Mouse (Mus musculus) adrenal gland, postnatal 14 days (tissue): ENCODE measurements around the gene Ddx42. TPM values are rescaled to one million over a fixed set of nuclear protein-coding genes. Genes with fewer than 3 reads are reported as not detected.
A peak's percentile ranks its signal among the peaks of the same experiment; 100 is the strongest.
"Not testable (repeated sequence)": the region's sequence is repeated elsewhere in the genome, so short reads cannot be mapped to it uniquely, and the experiment has no call there.

Experiments used
- DNase-seq: peaks from one replicate; pipeline ENCODE4 v3.0.0; 2021; ENCODE audit warnings: mixed read lengths
- total RNA-seq: library from RNA; stranded (reverse); gene quantifications from 2 replicates; pipeline ENCODE4 v1.2.3, GENCODE M21; 2021

The Ddx42 gene
- total RNA-seq, 1 experiment from 2014 or later, result 51.5 TPM

DNA sequence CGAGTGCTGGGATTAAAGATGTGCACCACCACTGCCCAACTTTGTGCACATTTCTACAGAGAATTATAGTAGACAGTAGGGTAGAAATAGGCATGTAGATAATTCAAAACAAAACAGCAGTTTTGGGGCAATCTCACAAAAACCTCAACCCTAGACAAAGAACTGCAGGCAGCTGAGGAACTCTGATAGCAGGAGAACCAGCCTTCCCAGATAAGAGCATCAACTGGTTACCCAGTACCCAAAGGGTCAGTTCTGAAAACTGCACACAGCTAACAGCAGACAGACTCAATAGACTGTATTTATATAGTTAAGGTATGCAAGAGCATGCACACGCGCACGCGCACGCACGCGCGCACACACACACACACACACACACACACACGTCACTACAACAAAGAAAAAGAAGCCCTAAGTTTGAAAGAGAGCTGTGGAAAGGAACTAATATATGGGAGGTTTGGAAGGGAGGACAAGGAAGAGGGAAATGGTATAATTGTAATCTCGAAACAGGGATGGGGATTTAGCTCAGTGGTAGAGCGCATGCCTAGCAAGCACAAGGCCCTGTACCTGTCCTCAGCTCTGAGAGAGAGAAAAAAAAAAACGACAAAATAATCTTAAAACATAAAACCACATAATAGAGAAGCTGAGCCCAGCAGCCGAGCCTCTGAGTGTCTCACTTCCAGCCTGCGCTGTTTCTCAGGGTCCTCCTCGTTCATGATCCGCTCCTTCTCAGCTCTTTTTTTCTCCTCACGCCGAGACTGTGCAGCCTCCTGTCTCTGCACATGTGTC is 15.2 kb upstream of the Ddx42 start:
- DNase-seq, result no peak

- no peak for DNase-seq
These were observed 14.6 kb upstream of the Ddx42 start, which contains the start of gene Strada for GRCm38 (mm10) chr11:106202123-106202465. Gene Strada (minus strand): TSS chr11:106202168.

DNA sequence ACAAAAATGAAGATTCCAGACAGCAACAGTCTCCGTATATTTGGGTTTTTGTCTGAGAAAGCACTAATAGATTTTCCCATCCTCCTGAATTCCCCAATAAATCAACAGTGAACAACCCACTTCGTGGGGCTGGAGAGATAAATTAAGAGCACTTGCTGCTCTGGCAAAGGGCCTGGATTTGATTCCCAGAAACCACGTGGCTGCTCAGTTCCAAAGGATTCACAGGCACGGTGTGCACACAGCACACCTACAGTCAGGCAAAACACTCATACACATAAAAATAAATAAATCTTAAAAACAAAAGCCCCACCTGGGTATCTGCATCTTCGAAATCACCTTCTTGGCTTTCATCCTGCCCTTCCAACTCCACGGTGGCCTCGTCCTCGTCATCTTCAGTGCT is 4.0 kb upstream of the Ddx42 start:
- DNase-seq, result no peak

DNA sequence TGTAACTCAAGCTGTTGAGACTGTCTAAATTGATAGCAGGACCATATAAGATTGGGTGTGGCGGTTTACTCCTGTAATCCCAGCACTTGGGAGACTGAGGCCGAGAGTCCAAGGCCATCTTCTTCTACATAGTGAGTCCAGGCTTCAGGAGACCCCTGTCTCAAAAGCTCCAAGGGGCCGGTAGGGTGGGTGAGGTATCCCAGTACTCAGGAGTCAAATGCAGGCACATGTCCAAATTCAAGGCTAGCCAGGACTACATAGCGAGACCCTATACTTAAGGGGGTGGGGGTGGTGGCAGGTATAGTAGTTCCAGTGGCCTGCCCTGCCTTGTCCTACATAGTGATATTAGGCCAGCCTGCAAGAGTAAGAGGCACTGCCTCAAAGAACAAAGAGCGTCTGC is 1.9 kb upstream of the Ddx42 start:
- no peak for DNase-seq

DNA sequence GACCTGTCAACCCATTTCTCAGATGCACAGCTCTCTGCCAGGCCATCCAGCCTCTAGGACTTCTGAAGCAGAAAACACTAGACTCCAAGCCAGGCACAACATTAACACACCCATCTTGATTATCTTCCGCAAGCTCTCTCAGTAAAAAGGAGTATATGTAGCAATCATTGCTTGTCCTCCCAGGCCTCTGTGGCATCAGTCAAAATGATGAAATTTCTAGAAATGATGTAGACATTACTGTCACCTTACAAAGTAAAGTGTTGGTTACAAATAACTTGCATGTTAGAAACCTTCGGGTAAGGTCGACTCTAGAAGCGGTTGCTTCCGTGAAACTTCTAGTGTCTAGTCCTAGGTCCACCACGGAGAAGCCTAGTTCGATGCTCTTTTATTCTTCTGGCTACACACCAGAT is 1.3 kb upstream of the Ddx42 start:
- DNase-seq, result no peak

- DNase-seq, result peak; percentile 97
These were observed 598 bp upstream of the Ddx42 start, which contains the start of gene Ccdc47 for GRCm38 (mm10) chr11:106215927-106216729. Gene Ccdc47 (minus strand): TSS chr11:106216344.

- DNase-seq, result no peak
These were observed 3.9 kb downstream of the Ddx42 start for GRCm38 (mm10) chr11:106220603-106221002.

GRCm38 (mm10) chr11:106233978-106234377 is 17.3 kb downstream of the Ddx42 start:
- not testable (repeated sequence) for DNase-seq

DNA sequence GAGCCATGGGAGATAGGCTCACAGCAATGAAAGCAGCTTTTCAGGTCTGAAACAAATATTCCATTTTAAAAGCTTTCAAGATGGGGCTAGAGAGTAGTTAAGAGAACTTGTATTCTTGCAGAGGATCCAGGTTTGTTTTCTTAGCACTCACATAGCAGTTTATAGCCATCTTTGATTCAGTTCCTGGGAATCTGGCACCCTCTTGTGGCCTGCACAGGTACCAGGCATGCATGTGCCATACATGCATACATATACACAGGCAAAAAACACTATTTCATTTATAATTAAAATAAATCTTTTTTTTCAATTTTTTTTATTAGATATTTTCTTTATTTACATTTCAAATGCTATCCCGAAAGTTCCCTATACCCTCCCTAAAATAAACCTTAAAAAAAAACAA is 30.1 kb downstream of the Ddx42 start:
- no peak for DNase-seq

- no peak for DNase-seq
These were observed 32.6 kb downstream of the Ddx42 start for GRCm38 (mm10) chr11:106249326-106249725.

- DNase-seq, result no peak
These were observed 38.0 kb downstream of the Ddx42 start for GRCm38 (mm10) chr11:106254767-106255166.

DNA sequence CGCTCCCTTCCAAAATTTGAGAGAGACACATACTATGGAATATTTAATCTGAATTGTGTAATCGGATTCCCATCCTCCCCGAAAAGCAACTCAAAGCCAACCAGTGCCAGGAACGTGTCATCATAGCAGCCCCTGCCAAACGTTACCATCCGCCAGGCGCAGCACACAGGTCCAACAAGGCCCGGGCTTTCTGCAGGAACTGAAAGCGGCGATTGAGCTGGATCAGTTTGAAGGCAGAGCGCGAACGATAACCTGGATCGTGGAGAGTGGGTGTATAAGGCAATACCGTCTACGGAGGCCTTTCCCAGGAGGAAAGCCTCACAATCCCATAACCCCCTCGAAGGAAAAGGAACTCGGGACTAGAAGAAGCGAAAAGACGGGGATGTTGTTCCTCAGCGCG is 38.4 kb downstream of the Ddx42 start:
- peak; percentile 73 for DNase-seq

DNA sequence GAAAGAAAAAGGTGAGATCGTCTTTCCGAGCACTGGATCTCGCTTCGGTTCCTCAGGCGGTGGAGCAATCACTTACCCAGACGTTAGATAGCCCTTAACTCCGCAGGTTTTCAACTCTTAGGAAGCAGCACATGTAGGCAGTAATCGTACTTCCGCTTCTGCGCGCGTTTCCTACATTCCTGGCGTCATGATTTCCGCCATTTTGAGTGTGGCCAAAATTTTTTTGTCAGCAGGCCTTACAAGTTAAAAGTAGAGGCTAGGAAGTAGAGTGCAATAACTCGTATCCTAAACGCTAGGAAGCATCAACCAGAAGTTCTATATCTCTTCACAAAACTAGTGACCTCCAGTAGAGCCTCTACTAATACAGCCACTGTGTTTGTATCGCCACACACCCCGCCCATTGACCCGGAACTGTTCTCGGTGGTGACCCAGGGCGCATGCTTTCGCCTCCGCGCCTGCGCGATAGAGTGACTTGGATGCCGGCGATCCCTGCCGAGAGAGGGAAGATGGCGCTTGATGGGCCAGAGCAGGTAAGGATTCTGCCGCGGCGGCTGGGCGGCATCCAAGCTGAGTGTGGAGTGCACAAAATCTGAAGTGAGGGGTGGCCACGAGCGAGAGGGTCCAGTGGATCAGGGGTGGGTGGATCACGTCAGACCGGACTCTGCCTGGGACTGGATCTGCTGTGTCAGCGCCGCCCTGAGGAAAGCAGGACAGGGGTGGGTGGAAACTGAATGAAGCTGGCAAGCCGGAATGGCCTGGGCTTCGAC is 39.1 kb downstream of the Ddx42 start, which contains the start of the genes Ftsj3 and Psmc5:
TSS of gene Ftsj3 (minus strand) at position 395 of the 767 bp plus-strand sequence.
TSS of gene Psmc5 (plus strand) at position 470 of the 767 bp plus-strand sequence.
- DNase-seq, result peak; percentile 99

- peak; percentile 52 for DNase-seq
These were observed 40.0 kb downstream of the Ddx42 start for GRCm38 (mm10) chr11:106256775-106257174.

- no peak for DNase-seq
These were observed 44.2 kb downstream of the Ddx42 start for GRCm38 (mm10) chr11:106260826-106261450.

DNA sequence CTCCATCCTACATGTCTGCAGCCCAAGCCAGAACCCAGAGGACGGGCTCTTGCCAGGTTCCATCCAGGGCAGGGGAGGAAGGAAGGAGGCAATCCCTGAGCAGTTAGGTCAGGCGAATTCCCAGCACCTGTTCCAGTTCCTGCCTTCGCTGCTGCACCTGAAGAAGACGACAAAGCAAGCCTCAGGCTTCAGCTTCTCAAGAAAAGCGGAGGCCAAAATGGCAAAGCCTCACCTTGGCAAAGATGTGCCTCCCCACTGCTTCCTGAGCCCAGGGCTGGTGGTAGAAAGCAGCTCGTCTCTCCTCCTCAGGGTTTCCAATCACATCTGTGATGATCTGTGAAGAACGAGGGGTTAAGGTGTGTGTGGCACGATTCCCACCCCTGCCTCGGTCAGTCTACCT is 47.2 kb downstream of the Ddx42 start:
- DNase-seq, result no peak

DNA sequence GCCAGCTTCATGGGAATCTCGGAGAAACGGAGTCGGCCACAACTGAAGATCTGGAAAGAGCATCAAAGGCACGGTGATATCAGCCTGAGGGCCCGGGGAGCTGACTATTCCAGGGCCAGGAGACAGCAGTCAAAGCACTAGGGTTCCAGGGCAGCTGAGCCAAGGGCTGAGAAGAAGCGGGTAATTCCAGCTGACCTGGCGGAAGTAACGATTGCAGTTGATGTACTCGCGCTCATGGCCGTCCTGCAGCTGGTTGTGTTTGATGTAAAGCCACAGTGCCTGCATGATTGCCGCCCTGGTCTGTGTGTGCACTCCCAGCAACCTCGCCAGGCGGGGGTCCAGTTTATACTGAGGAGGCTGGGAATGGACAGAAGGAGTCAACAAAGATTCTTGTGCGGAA is 48.3 kb downstream of the Ddx42 start:
- DNase-seq, result no peak

- DNase-seq, result no peak
These were observed 48.8 kb downstream of the Ddx42 start for GRCm38 (mm10) chr11:106265570-106265969.

GRCm38 (mm10) chr11:106266431-106266830 is 49.7 kb downstream of the Ddx42 start:
- DNase-seq, result no peak

GRCm38 (mm10) chr11:106267311-106267852 is 50.7 kb downstream of the Ddx42 start:
- peak; percentile 86 for DNase-seq

DNA sequence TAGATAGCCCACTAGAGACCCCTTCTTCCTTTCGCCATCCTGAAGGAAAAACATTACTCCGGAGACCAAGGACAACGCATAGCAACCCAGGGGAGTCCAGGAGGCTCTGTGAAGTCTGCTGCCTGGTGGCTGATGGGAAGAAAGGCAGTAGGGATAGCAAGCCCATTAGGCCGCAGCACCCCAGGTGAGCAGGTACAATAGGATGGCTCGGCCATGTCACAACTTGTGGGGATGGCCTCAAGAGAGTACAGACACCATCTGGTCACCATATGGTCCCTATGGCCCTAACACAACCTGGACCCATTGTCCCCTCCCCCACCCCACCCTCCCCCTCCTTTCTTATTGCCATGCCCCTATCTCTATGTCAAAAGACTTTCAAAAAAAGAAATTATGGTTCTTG is 51.1 kb downstream of the Ddx42 start:
- no peak for DNase-seq
